Mouse (Mus musculus) MEL (cell line): ENCODE data around the gene Srd5a3. TPM values are rescaled to one million over a fixed set of nuclear protein-coding genes. Genes with fewer than 3 reads are reported as not detected.

Experiments
- DNase-seq: peaks from one replicate; pipeline ENCODE4 v3.0.0; 2011; ENCODE audit warnings: low read depth, low spot score
- H3K27ac ChIP-seq: 2 replicates; pipeline ENCODE4 v1.5.1; 2012; ENCODE audit warnings: low read depth, mild to moderate bottlenecking, control low read depth, low read length, moderate library complexity; ENCODE audit not compliant: control insufficient read depth
- H3K27me3 ChIP-seq, 2 experiments: fragments of 150-350 bp in 1 of 2; sonication (generic) in 1 of 2; 2 replicates each; pipeline ENCODE4 v1.6.1; 2012; ENCODE audit warnings: low read length in 2 of 2, mild to moderate bottlenecking in 2 of 2, improper control_type of control experiment in 1 of 2, moderate library complexity in 1 of 2; ENCODE audit not compliant: insufficient read depth in 2 of 2, control insufficient read depth in 1 of 2
- H3K36me3 ChIP-seq, 2 experiments: 2 replicates each; pipeline ENCODE4 v1.6.1; 2012 to 2014; ENCODE audit warnings: low read length in 2 of 2, improper control_type of control experiment in 1 of 2, inconsistent platforms in 1 of 2, mild to moderate bottlenecking in 1 of 2; ENCODE audit not compliant: insufficient read depth in 2 of 2, control insufficient read depth in 1 of 2
- H3K4me1 ChIP-seq, 2 experiments: fragments of 150-350 bp in 1 of 2; sonication (generic) in 1 of 2; 2 replicates each; pipeline ENCODE4 v1.6.1; 2012; ENCODE audit warnings: low read length in 2 of 2, improper control_type of control experiment in 1 of 2, mild to moderate bottlenecking in 1 of 2; ENCODE audit not compliant: insufficient read depth in 2 of 2, control insufficient read depth in 1 of 2
- H3K4me3 ChIP-seq, 2 experiments: fragments of 150-350 bp in 1 of 2; sonication (generic) in 1 of 2; 2 replicates each; pipeline ENCODE4 v1.5.1; 2012; ENCODE audit warnings: low read depth in 2 of 2, low read length in 2 of 2, mild to moderate bottlenecking in 2 of 2, moderate library complexity in 2 of 2, control low read depth in 1 of 2, improper control_type of control experiment in 1 of 2; ENCODE audit not compliant: control insufficient read depth in 1 of 2, insufficient read depth in 1 of 2
- H3K79me2 ChIP-seq: 2 replicates; pipeline ENCODE4 v1.6.1; 2012; ENCODE audit warnings: mild to moderate bottlenecking, low read length, moderate library complexity; ENCODE audit not compliant: control insufficient read depth, poor library complexity, insufficient read depth
- H3K9ac ChIP-seq: 2 replicates; pipeline ENCODE4 v1.6.1; 2012; ENCODE audit warnings: low read depth, mild to moderate bottlenecking, control low read depth, low read length, moderate library complexity; ENCODE audit not compliant: control insufficient read depth, poor library complexity, severe bottlenecking
- H3K9me3 ChIP-seq: fragments of 150-350 bp; sonication (generic); replicated peaks from 2 replicates; pipeline ENCODE4 v1.6.1; 2012; ENCODE audit warnings: mild to moderate bottlenecking, low read length, improper control_type of control experiment, moderate library complexity; ENCODE audit not compliant: insufficient read depth
- CHD1 ChIP-seq: IDR thresholded peaks from 2 replicates; pipeline ENCODE4 v1.6.1; 2012; ENCODE audit warnings: low read depth, mild to moderate bottlenecking, inconsistent platforms, low read length, improper control_type of control experiment
- E2F4 ChIP-seq: IDR thresholded peaks from 2 replicates; pipeline ENCODE4 v1.6.1; 2011; ENCODE audit warnings: low read depth, low read length, improper control_type of control experiment, borderline replicate concordance
- EP300 ChIP-seq, 2 experiments: IDR thresholded peaks; 2 replicates each; pipeline ENCODE4 v1.6.1; 2011; ENCODE audit warnings: improper control_type of control experiment in 2 of 2, low read length in 2 of 2, low read depth in 1 of 2, mild to moderate bottlenecking in 1 of 2
- ETS1 ChIP-seq: IDR thresholded peaks from 2 replicates; pipeline ENCODE4 v1.6.1; 2012; ENCODE audit warnings: low read depth, mild to moderate bottlenecking, inconsistent platforms, low read length, improper control_type of control experiment, moderate library complexity
- GATA1 ChIP-seq: IDR thresholded peaks from 2 replicates; pipeline ENCODE4 v1.6.1; 2011; ENCODE audit warnings: low read depth, low read length, improper control_type of control experiment
- KAT2A ChIP-seq: conservative IDR thresholded peaks from 2 replicates; pipeline ENCODE4 v1.6.1; 2012; ENCODE audit warnings: low read depth, low read length, improper control_type of control experiment, inconsistent platforms
- MXI1 ChIP-seq: IDR thresholded peaks from 2 replicates; pipeline ENCODE4 v1.6.1; 2011; ENCODE audit warnings: mild to moderate bottlenecking, low read depth, low read length, improper control_type of control experiment
- MYC ChIP-seq: IDR thresholded peaks from 2 replicates; pipeline ENCODE4 v1.6.1; 2011; ENCODE audit warnings: low read depth, mild to moderate bottlenecking, low read length, improper control_type of control experiment, moderate library complexity
- NELFE ChIP-seq: IDR thresholded peaks from 2 replicates; pipeline ENCODE4 v1.6.1; 2011; ENCODE audit warnings: low read depth, low read length, improper control_type of control experiment
- POLR2A ChIP-seq, 2 experiments: IDR thresholded peaks; 2 replicates each; pipeline ENCODE4 v1.6.1; 2011 to 2012; ENCODE audit warnings: low read length in 2 of 2, mild to moderate bottlenecking in 2 of 2, control low read depth in 1 of 2, improper control_type of control experiment in 1 of 2, low read depth in 1 of 2, moderate library complexity in 1 of 2; ENCODE audit not compliant: control insufficient read depth in 1 of 2, insufficient read depth in 1 of 2, poor library complexity in 1 of 2
- RCOR1 ChIP-seq: IDR thresholded peaks from 2 replicates; pipeline ENCODE4 v1.6.1; 2012; ENCODE audit warnings: low read depth, mild to moderate bottlenecking, inconsistent platforms, low read length, improper control_type of control experiment
- SIN3A ChIP-seq: IDR thresholded peaks from 2 replicates; pipeline ENCODE4 v1.6.1; 2012; ENCODE audit warnings: low read length, improper control_type of control experiment, inconsistent platforms
- TBP ChIP-seq: IDR thresholded peaks from 2 replicates; pipeline ENCODE4 v1.8.0; 2011; ENCODE audit warnings: low read depth, low read length, improper control_type of control experiment
- TCF12 ChIP-seq: IDR thresholded peaks from 2 replicates; pipeline ENCODE4 v1.6.1; 2014; ENCODE audit warnings: low read depth, mild to moderate bottlenecking, inconsistent platforms, low read length, improper control_type of control experiment, moderate library complexity
- USF2 ChIP-seq, 2 experiments: IDR thresholded peaks; 2 replicates each; pipeline ENCODE4 v1.6.1; 2011 to 2012; ENCODE audit warnings: improper control_type of control experiment in 2 of 2, low read length in 2 of 2, borderline replicate concordance in 1 of 2, inconsistent platforms in 1 of 2, low read depth in 1 of 2, mild to moderate bottlenecking in 1 of 2; ENCODE audit not compliant: insufficient read depth in 1 of 2
- ZC3H11A ChIP-seq: IDR thresholded peaks from 2 replicates; pipeline ENCODE4 v1.6.1; 2012; ENCODE audit warnings: low read depth, mild to moderate bottlenecking, inconsistent platforms, low read length, improper control_type of control experiment
- ZKSCAN1 ChIP-seq: IDR thresholded peaks from 2 replicates; pipeline ENCODE4 v1.6.1; 2012; ENCODE audit warnings: low read depth, mild to moderate bottlenecking, inconsistent platforms, low read length, improper control_type of control experiment, moderate library complexity
- ZNF384 ChIP-seq: IDR thresholded peaks from 2 replicates; pipeline ENCODE4 v1.6.1; 2012; ENCODE audit warnings: low read depth, mild to moderate bottlenecking, inconsistent platforms, low read length, improper control_type of control experiment
- polyA plus RNA-seq, 2 experiments: library from polyadenylated mRNA; stranded (reverse) in 1 of 2; unstranded in 1 of 2; fragments of >175 nt in 1 of 2; fragments of >200 nt in 1 of 2; gene quantifications; 2 replicates each; pipeline versions ENCODE4 v1.2.1 to v1.2.4; 2012; ENCODE audit warnings: low replicate concordance in 2 of 2, low read depth in 1 of 2; ENCODE audit not compliant: insufficient read length in 2 of 2, insufficient read depth in 1 of 2, missing spikeins in 1 of 2
- total RNA-seq: library from RNA; depleted of rRNA; stranded (reverse); fragments of 300-350 nt; gene quantifications from 2 replicates; pipeline ENCODE4 v1.2.3, GENCODE M21; 2012

Gene Srd5a3
- total and polyA plus RNA-seq, 3 experiments, result 17.0 to 33.2 TPM; not detected in 1

DNA sequence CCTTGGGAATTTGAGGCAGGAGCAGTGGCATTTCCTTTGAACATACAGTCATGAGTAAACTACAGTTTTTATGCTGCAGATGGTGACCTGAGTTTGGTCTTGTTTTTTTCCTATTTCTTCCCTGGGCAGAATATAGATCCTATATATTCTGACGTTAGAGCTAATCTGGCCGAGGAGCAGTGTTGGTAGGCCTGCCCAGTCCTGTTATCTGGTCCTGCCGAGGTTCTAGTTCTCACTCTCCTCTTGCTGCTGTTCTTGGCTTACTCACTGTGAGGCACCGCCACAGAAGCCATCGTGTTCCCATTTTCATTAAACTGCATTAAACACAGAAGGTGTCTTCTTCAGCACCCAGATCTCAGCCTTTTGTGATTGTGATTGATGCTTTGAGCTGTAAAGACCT lies 47.8 kb downstream of the Srd5a3 start:
- Histone ChIP-seq H3K9me3 (no peaks in the 10 kb centered on the region), H3K36me3 (peaks cover 0 to 66% of the 10 kb centered on the region in 2 experiments; a peak in 3 of 4 replicates), H3K9ac (no peak overlapping the region), H3K27me3 (no peaks in the 10 kb centered on the region), H3K4me1 (peaks cover 14 to 44% of the 10 kb centered on the region in 2 experiments), H3K27ac (no peak overlapping the region), H3K79me2 (peaks cover 53% of the 10 kb centered on the region), H3K4me3 (no peak overlapping the region)
- TF ChIP-seq ZKSCAN1 (no peak), RCOR1 (0 out of 2 replicates have a peak, but pooled peaks have one; percentile 53), TBP (peak; percentile 55; the same call in 1 of the 2 replicates), USF2 (IDR thresholded peaks at IDR 0.05; ENCODE audit: borderline replicate concordance in 1 of 2, insufficient read depth in 1 of 2, low read depth in 1 of 2, low read length in 2 of 2) (no peak), POLR2A (IDR thresholded peaks at IDR 0.05; ENCODE audit: control insufficient read depth in 1 of 2, insufficient read depth in 1 of 2, low read depth in 1 of 2, low read length in 2 of 2, poor library complexity in 1 of 2) (0 out of 4 replicates have a peak, but pooled peaks of 1 of the 2 experiments have one; percentile 28), GATA1 (peak; percentile 67), ZC3H11A (no peak), EP300 (IDR thresholded peaks at IDR 0.05; ENCODE audit: low read depth in 1 of 2, low read length in 2 of 2) (peak; percentile 40 to 45; a peak in 1 of 4 replicates)
- peak; percentile 64 for DNase-seq

DNA sequence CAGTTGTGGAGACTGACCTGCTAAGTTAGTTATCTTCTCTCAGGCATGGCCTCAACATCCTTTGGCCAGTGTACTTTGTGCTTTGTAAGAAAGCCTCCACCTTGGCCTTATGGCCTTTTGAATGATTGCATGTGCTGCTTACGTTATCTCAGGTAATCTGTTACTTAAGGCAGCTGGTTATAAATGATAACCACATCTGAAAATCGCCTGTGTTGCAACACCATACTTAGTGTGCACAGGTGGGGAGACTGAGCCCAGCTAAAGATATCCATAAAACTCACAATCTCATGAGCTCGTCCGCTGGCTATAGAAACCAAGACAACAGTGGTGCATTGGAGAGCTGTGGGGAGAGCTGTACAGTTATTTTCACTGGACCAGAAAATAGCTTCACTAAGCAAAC lies 50.5 kb downstream of the Srd5a3 start:
- peaks cover 0 to 80% of the 10 kb centered on the region in 2 experiments for H3K36me3 ChIP-seq
- no peak overlapping the region for H3K9ac ChIP-seq
- no peaks in the 10 kb centered on the region for H3K9me3 ChIP-seq
- H3K27me3 ChIP-seq, result no peaks in the 10 kb centered on the region
- DNase-seq, result no peak
- TF ChIP-seq GATA1 (0 out of 2 replicates have a peak, but pooled peaks have one; percentile 13), ETS1 (peak; percentile 13; the same call in 1 of the 2 replicates), TCF12 (peak; percentile 46; the same call in 1 of the 2 replicates), MXI1 (no peak), SIN3A (no peak)
- no peak overlapping the region for H3K4me3 ChIP-seq
- peaks cover 26 to 54% of the 10 kb centered on the region in 2 experiments for H3K4me1 ChIP-seq
- peaks cover 43% of the 10 kb centered on the region for H3K79me2 ChIP-seq
- H3K27ac ChIP-seq, result no peak overlapping the region

DNA sequence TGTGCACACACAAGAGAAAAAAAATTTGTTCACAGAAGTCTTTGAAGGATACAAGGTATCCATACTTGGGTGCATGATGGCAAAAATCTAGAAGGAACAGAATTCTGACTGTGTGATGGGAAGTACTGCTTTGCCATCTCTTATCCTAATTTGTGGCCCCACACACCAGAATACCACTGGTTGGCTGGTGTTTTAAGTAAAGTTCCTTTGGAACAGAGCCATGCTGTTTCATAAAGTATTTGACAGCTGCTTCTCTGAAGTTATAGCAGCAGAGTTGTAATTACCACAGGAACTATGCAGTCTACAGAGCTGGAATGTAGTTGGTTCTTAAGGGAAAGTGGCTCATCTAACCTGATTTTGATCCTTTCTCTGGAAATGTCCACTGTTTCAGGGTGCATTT lies 53.0 kb downstream of the Srd5a3 start:
- no peak overlapping the region for H3K27ac ChIP-seq
- H3K79me2 ChIP-seq, result peaks cover 32% of the 10 kb centered on the region
- peaks cover 18 to 38% of the 10 kb centered on the region in 2 experiments for H3K4me1 ChIP-seq
- no peak overlapping the region for H3K9ac ChIP-seq
- H3K27me3 ChIP-seq, result no peaks in the 10 kb centered on the region
- TF ChIP-seq SIN3A (peak; percentile 51; the same call in 1 of the 2 replicates), KAT2A (no peak), MXI1 (peak; percentile 45; the same call in 1 of the 2 replicates), E2F4 (no peak), EP300 (IDR thresholded peaks at IDR 0.05; ENCODE audit: low read depth in 1 of 2, low read length in 2 of 2) (peak in 1 of 2 experiments; percentile 49; a peak in 2 of 4 replicates), CHD1 (0 out of 2 replicates have a peak, but pooled peaks have one; percentile 67), RCOR1 (0 out of 2 replicates have a peak, but pooled peaks have one; percentile 17), NELFE (no peak), ZNF384 (0 out of 2 replicates have a peak, but pooled peaks have one; percentile 29), TCF12 (0 out of 2 replicates have a peak, but pooled peaks have one; percentile 19), ETS1 (peak; percentile 50; the same call in 1 of the 2 replicates), MYC (0 out of 2 replicates have a peak, but pooled peaks have one; percentile 29)
- no peak overlapping the region for H3K4me3 ChIP-seq
- peak; percentile 52 for DNase-seq
- H3K9me3 ChIP-seq, result no peaks in the 10 kb centered on the region
- H3K36me3 ChIP-seq, result peaks cover 3 to 61% of the 10 kb centered on the region in 2 experiments
